Mouse (Mus musculus): Measurements from ENCODE around the gene Dpp3. TPM values are rescaled to one million over a fixed set of nuclear protein-coding genes. Genes with fewer than 3 reads are reported as not detected.

The Dpp3 gene
- polyA plus RNA-seq, 1 experiment: 79.5 TPM

GRCm38 (mm10) chr19:4916827-4917226 lies 11.3 kb downstream of the Dpp3 start:
- 85% methylated on average over 10 of the region's 10 CpGs for WGBS
- DNase-seq (ENCODE audit: low read depth in 1 of 2, low spot score in 2 of 2): no peak

DNA sequence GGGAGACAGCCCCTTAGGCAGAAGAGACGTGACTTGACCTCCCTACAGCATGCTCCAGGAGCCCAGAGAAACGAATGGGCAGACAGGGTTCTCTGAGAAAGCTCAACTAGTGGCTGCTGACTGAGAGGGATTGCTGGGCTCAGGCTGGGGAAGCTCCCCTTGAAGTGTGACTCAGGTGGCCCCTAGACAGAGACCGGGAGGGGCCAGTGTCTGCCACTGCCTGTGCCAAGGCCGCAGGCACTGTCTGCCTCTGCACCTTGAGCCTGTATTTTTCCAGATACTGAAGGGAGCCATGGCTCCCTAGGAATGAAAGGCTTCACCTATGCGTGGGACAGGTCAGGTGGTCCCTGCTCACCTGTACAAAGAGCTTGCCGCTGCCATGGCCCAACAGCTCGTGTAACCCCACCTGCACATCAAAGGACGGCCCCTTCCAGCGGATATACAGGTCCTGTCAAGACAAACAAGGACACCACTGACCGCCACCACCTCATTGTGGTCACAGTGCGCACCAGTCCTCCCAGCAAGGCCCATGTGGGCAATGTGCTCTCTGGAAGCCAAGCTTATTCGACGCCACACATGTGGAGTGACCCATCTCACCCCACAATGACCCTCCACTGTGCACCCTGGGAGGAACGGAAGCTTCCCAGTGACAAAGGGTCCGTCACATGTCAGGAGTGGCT lies 12.0 kb downstream of the Dpp3 start:
- no peak overlapping the region for H3K4me3 ChIP-seq (ENCODE audit: extremely low read depth, insufficient read depth, insufficient read length)
- WGBS: 96% methylated on average over 15 of the region's 15 CpGs
- no peaks in the 10 kb centered on the region for H3K4me1 ChIP-seq (ENCODE audit: control insufficient read depth, insufficient read depth, insufficient read length)
- H3K36me3 ChIP-seq (ENCODE audit: control insufficient read depth, insufficient read depth, low read length): peaks cover 61% of the 10 kb centered on the region
- DNase-seq (ENCODE audit: low read depth in 1 of 2, low spot score in 2 of 2): no peak
- no peak overlapping the region for H3K27ac ChIP-seq (ENCODE audit: insufficient read depth, low read length)
- no peak for TF ChIP-seq POLR2A (IDR thresholded peaks at IDR 0.05; ENCODE audit: low read depth, low read length)
- no peak for TF ChIP-seq CTCF (IDR thresholded peaks at IDR 0.05; ENCODE audit: extremely low read depth, insufficient read depth, insufficient read length, insufficient replicate concordance)
- no peaks in the 10 kb centered on the region for H3K27me3 ChIP-seq (ENCODE audit: control insufficient read depth, insufficient read depth, low read length)

More at GRCm38 (mm10) chr19:4916827-4917226, 11.3 kb downstream of the Dpp3 start:
- TF ChIP-seq CTCF (IDR thresholded peaks at IDR 0.05; ENCODE audit: extremely low read depth, insufficient read depth, insufficient read length, insufficient replicate concordance) (no peak), POLR2A (IDR thresholded peaks at IDR 0.05; ENCODE audit: low read depth, low read length) (no peak)
- H3K4me3 ChIP-seq (ENCODE audit: extremely low read depth, insufficient read depth, insufficient read length): no peak overlapping the region
- H3K27me3 ChIP-seq (ENCODE audit: control insufficient read depth, insufficient read depth, low read length): no peaks in the 10 kb centered on the region
- H3K4me1 ChIP-seq (ENCODE audit: control insufficient read depth, insufficient read depth, insufficient read length): no peaks in the 10 kb centered on the region
- H3K27ac ChIP-seq (ENCODE audit: insufficient read depth, low read length): no peak overlapping the region
- H3K36me3 ChIP-seq (ENCODE audit: control insufficient read depth, insufficient read depth, low read length): peaks cover 66% of the 10 kb centered on the region

DNA sequence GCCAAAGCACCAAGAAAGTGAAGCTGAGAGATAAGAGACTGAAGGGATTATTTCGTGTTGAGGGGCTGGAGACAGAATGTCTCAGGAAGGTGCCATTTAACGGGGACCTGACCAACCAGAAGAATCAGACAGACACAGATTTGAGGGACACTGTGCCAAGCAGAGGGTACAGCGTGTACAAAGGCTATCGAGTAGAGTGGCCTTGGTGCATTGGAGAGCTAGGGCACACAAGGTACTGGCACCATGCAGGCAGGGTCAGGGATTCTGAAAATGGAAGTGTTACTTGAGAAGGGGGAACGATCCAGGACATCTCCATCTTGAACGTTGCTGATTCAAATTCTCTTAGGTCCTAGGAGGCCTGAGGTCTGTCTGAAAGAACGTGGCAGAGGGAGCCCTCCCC lies 18.7 kb downstream of the Dpp3 start:
- no peak for DNase-seq (ENCODE audit: low read depth in 1 of 2, low spot score in 2 of 2)
- TF ChIP-seq CTCF (IDR thresholded peaks at IDR 0.05; ENCODE audit: extremely low read depth, insufficient read depth, insufficient read length, insufficient replicate concordance) (no peak), POLR2A (IDR thresholded peaks at IDR 0.05; ENCODE audit: low read depth, low read length) (no peak)
- no peaks in the 10 kb centered on the region for H3K27me3 ChIP-seq (ENCODE audit: control insufficient read depth, insufficient read depth, low read length)
- H3K4me3 ChIP-seq (ENCODE audit: extremely low read depth, insufficient read depth, insufficient read length): no peak overlapping the region
- H3K4me1 ChIP-seq (ENCODE audit: control insufficient read depth, insufficient read depth, insufficient read length): peaks cover 2% of the 10 kb centered on the region; the same call in 1 of the 2 replicates
- no peak overlapping the region for H3K27ac ChIP-seq (ENCODE audit: insufficient read depth, low read length)
- 92% methylated on average over 7 of the region's 7 CpGs for WGBS
- H3K36me3 ChIP-seq (ENCODE audit: control insufficient read depth, insufficient read depth, low read length): peaks cover 21% of the 10 kb centered on the region

DNA sequence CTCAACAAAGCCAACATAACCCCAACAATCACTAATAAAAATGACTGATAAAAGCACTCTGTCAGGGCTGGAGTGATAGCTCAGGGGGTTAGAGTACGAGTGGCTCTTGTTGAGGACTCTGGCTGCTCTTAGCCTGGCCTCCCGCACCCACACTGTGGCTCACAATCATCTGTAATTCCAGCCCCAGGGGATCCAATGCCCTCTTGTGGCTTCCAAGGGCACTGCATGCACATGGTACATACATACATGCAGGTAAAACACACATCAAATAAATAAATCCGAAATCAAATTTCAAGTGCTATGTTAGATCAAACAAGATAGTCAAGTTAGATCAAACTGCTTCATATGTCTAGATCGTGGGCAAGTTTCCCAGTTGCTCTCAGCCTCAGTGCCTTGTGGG lies 20.0 kb downstream of the Dpp3 start:
- TF ChIP-seq CTCF (IDR thresholded peaks at IDR 0.05; ENCODE audit: extremely low read depth, insufficient read depth, insufficient read length, insufficient replicate concordance) (no peak; the same call in 1 of the 2 replicates), POLR2A (IDR thresholded peaks at IDR 0.05; ENCODE audit: low read depth, low read length) (no peak)
- Histone ChIP-seq H3K4me1 (ENCODE audit: control insufficient read depth, insufficient read depth, insufficient read length) (peaks cover 2% of the 10 kb centered on the region; the same call in 1 of the 2 replicates), H3K36me3 (ENCODE audit: control insufficient read depth, insufficient read depth, low read length) (peaks cover 9% of the 10 kb centered on the region), H3K27ac (ENCODE audit: insufficient read depth, low read length) (no peak overlapping the region), H3K27me3 (ENCODE audit: control insufficient read depth, insufficient read depth, low read length) (no peaks in the 10 kb centered on the region), H3K4me3 (ENCODE audit: extremely low read depth, insufficient read depth, insufficient read length) (no peak overlapping the region)
- no peak for DNase-seq (ENCODE audit: low read depth in 1 of 2, low spot score in 2 of 2)
- WGBS: 89% methylated on average over 4 of the region's 4 CpGs

DNA sequence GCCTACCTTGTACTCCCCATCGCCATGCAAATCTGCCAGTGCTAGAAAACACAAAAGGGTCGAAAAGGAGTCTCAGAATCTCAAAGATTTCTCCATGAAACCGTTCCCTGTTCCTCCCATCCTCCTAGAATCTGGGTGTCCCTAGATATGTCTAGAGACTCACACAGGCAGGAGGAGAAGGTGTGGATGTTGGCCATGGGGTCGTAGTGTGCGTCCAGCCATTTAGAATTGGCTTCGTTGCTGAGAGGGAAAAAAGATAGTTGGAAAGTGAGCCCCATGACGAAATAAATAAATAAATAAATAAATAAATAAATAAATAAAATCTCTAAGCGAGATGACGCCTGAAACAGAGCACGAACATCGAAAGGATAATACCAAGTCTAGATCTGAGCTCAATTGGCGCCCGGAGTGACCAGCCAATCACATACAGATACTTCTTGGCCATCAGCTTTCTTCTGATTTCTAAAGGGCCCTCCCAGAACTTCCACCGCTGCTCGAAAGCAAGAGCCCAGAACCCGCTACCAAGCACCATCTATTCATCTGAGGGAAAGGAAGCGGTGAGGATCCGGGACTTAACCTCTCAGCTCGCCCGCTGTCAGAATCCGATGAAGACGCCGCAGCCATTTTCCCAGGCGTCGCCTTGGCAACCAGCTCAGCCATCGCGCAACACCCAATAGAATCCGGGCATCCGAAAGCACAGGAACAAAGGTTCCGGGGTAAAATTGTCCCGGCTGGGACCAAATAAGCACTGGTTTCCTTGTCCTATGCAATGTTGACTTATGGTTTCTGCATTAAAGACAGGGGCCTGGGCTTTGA lies 21.9 kb downstream of the Dpp3 start, which contains the start of gene Bbs1:
Bbs1 (minus strand) TSS at position 650 of the 816 bp plus-strand sequence.
- peak; percentile 49 to 60 for DNase-seq (ENCODE audit: low read depth in 1 of 2, low spot score in 2 of 2)
- Histone ChIP-seq H3K36me3 (ENCODE audit: control insufficient read depth, insufficient read depth, low read length) (peaks cover 5% of the 10 kb centered on the region), H3K27me3 (ENCODE audit: control insufficient read depth, insufficient read depth, low read length) (no peaks in the 10 kb centered on the region), H3K27ac (ENCODE audit: insufficient read depth, low read length) (no peak within 1 kb of the TSS), H3K4me3 (ENCODE audit: extremely low read depth, insufficient read depth, insufficient read length) (peak within 1 kb of the TSS; percentile 74), H3K4me1 (ENCODE audit: control insufficient read depth, insufficient read depth, insufficient read length) (peaks cover 2% of the 10 kb centered on the region; the same call in 1 of the 2 replicates)
- WGBS: 10% methylated on average over 31 of the region's 31 CpGs
- TF ChIP-seq POLR2A (IDR thresholded peaks at IDR 0.05; ENCODE audit: low read depth, low read length): no peak
- no peak for TF ChIP-seq CTCF (IDR thresholded peaks at IDR 0.05; ENCODE audit: extremely low read depth, insufficient read depth, insufficient read length, insufficient replicate concordance)

GRCm38 (mm10) chr19:4899888-4900287 lies 28.2 kb downstream of the Dpp3 start:
- Histone ChIP-seq H3K4me1 (ENCODE audit: control insufficient read depth, insufficient read depth, insufficient read length) (no peaks in the 10 kb centered on the region), H3K27ac (ENCODE audit: insufficient read depth, low read length) (no peak overlapping the region), H3K4me3 (ENCODE audit: extremely low read depth, insufficient read depth, insufficient read length) (no peak overlapping the region), H3K36me3 (ENCODE audit: control insufficient read depth, insufficient read depth, low read length) (no peaks in the 10 kb centered on the region), H3K27me3 (ENCODE audit: control insufficient read depth, insufficient read depth, low read length) (no peaks in the 10 kb centered on the region)
- no peak for TF ChIP-seq CTCF (IDR thresholded peaks at IDR 0.05; ENCODE audit: extremely low read depth, insufficient read depth, insufficient read length, insufficient replicate concordance)
- no peak for TF ChIP-seq POLR2A (IDR thresholded peaks at IDR 0.05; ENCODE audit: low read depth, low read length)
- WGBS: 70% methylated on average over 3 of the region's 3 CpGs
- no peak for DNase-seq (ENCODE audit: low read depth in 1 of 2, low spot score in 2 of 2)

Data from spleen, adult 2 months (tissue).